Mouse (Mus musculus): ENCODE measurements around the gene Rhoq. TPM values are rescaled to one million over a fixed set of nuclear protein-coding genes. Genes with fewer than 3 reads are reported as not detected.

Gene Rhoq
- polyA plus RNA-seq, 1 experiment from 2014 or later: 23.0 TPM

DNA sequence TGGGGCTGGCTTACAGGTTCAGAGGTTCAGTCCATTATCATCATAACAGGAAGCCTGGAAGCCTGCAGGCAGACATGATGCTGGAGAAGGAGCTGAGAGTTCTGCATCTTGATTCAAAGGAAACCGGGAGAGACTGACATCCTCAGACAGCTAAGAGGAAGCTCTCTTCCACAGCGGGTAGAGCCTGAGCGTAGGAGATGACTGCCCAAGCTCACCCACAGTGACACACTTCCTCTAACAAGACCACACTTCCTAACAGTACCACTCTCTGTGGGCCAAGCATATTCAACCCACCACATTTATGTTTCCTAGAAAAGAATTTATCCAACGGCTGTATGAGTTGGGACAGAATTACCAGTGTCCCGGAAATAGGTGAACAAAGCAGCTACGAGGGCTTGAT is 15.6 kb downstream of the Rhoq start:
- no peaks in the 10 kb centered on the region for H3K27me3 ChIP-seq
- no peak overlapping the region for H3K27ac ChIP-seq
- no peak overlapping the region for H3K4me3 ChIP-seq
- no peaks in the 10 kb centered on the region for H3K9me3 ChIP-seq
- WGBS: 90% methylated on average over 6 of the region's 6 CpGs
- H3K4me2 ChIP-seq: no peak overlapping the region
- H3K36me3 ChIP-seq: peaks cover 64% of the 10 kb centered on the region
- no peak overlapping the region for H3K9ac ChIP-seq
- ATAC-seq (ENCODE audit: insufficient number of reproducible peaks, low FRiP score, low TSS enrichment, low read depth): no peak
- H3K4me1 ChIP-seq: no peaks in the 10 kb centered on the region

GRCm38 (mm10) chr17:86981205-86981604 is 18.3 kb downstream of the Rhoq start:
- Histone ChIP-seq H3K27ac (no peak overlapping the region), H3K9me3 (no peaks in the 10 kb centered on the region), H3K27me3 (no peaks in the 10 kb centered on the region), H3K36me3 (peaks cover 47% of the 10 kb centered on the region), H3K4me1 (no peaks in the 10 kb centered on the region), H3K4me2 (no peak overlapping the region), H3K9ac (no peak overlapping the region), H3K4me3 (no peak overlapping the region)
- ATAC-seq (ENCODE audit: insufficient number of reproducible peaks, low FRiP score, low TSS enrichment, low read depth): no peak
- WGBS: 96% methylated on average over 1 of the region's 1 CpGs

GRCm38 (mm10) chr17:86981701-86982100 is 18.8 kb downstream of the Rhoq start:
- Histone ChIP-seq H3K36me3 (peaks cover 43% of the 10 kb centered on the region), H3K4me3 (no peak overlapping the region), H3K9me3 (no peaks in the 10 kb centered on the region), H3K4me2 (no peak overlapping the region), H3K27me3 (no peaks in the 10 kb centered on the region), H3K4me1 (0 out of 2 replicates have a peak, but pooled peaks cover 2% of the 10 kb centered on the region), H3K9ac (no peak overlapping the region), H3K27ac (no peak overlapping the region)
- WGBS: 94% methylated on average over 2 of the region's 2 CpGs
- ATAC-seq (ENCODE audit: insufficient number of reproducible peaks, low FRiP score, low TSS enrichment, low read depth): no peak

DNA sequence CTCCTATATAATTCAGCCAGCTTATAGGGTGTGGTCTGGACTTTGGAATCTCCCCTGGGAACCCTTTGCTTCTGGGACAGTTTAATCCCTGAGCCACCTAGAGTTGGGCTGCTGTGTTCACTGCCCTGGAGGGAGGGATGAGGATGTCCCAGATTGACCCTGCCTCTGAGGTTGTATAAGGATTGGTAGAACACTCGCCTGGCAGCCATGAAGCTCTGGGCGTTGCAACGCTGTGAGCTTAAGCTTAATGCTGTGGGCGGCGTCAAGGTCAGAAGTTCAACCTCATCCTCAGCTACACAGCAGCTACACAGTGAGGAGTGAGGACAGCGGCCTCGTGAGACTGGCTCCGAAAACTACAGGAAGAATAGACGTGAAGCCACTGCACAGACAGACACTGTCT is 19.6 kb downstream of the Rhoq start:
- H3K27me3 ChIP-seq: no peaks in the 10 kb centered on the region
- H3K9ac ChIP-seq: no peak overlapping the region
- 0 out of 2 replicates have a peak, but pooled peaks cover 8% of the 10 kb centered on the region for H3K4me1 ChIP-seq
- 70% methylated on average over 9 of the region's 9 CpGs for WGBS
- H3K36me3 ChIP-seq: peaks cover 43% of the 10 kb centered on the region
- no peaks in the 10 kb centered on the region for H3K9me3 ChIP-seq
- H3K27ac ChIP-seq: no peak overlapping the region
- no peak for ATAC-seq (ENCODE audit: insufficient number of reproducible peaks, low FRiP score, low TSS enrichment, low read depth)
- no peak overlapping the region for H3K4me2 ChIP-seq
- no peak overlapping the region for H3K4me3 ChIP-seq

DNA sequence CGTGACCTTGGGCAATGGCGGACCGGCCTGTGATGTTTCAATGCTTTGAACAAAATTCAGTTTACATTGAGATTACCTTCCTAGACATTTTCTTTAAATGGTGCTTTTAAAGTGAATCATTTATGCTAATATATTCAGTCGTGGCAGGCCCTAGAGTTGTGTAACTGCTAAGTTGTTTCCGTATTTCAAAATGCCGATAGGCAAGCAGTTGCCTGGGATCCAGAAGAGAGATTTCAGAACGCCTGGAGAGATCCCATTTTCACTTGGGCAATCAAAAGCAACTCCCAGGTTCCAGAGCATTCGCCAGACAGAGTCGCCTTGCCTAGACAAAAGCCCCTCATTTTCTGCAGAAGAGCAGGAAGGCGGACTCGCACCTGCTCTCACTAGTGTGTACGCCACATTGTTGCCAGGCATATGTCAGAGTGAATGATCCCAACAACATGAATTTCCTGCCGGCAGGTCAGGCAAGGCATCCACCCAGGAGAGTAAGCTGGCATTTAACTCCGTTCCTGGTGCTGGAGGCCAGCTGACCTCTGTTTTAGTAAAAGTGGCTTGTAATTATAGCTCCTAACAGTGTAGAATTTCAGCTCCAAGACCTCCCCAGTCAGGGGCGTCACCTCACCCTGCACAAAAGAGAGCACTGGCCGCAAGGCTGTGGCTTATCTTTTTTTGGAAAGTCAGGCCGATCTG is 23.7 kb downstream of the Rhoq start:
- H3K4me3 ChIP-seq: no peak overlapping the region
- no peak overlapping the region for H3K9ac ChIP-seq
- ATAC-seq (ENCODE audit: insufficient number of reproducible peaks, low FRiP score, low TSS enrichment, low read depth): peak; percentile 30
- 54% methylated on average over 17 of the region's 17 CpGs for WGBS
- 0 out of 2 replicates have a peak overlapping the region, but pooled peaks have one; percentile 13 for H3K27ac ChIP-seq
- H3K27me3 ChIP-seq: no peaks in the 10 kb centered on the region
- peaks cover 20% of the 10 kb centered on the region for H3K4me1 ChIP-seq
- no peaks in the 10 kb centered on the region for H3K9me3 ChIP-seq
- H3K4me2 ChIP-seq: no peak overlapping the region
- H3K36me3 ChIP-seq: peaks cover 21% of the 10 kb centered on the region

- Histone ChIP-seq H3K9ac (no peak overlapping the region), H3K36me3 (peaks cover 7% of the 10 kb centered on the region), H3K27me3 (no peaks in the 10 kb centered on the region), H3K4me1 (peaks cover 20% of the 10 kb centered on the region), H3K4me3 (no peak overlapping the region), H3K4me2 (no peak overlapping the region), H3K27ac (no peak overlapping the region), H3K9me3 (no peaks in the 10 kb centered on the region)
- ATAC-seq (ENCODE audit: insufficient number of reproducible peaks, low FRiP score, low TSS enrichment, low read depth): no peak; the same call in 1 of the 2 replicates
- 86% methylated on average over 5 of the region's 5 CpGs for WGBS
Measured at GRCm38 (mm10) chr17:86988161-86988560, 25.3 kb downstream of the Rhoq start.

DNA sequence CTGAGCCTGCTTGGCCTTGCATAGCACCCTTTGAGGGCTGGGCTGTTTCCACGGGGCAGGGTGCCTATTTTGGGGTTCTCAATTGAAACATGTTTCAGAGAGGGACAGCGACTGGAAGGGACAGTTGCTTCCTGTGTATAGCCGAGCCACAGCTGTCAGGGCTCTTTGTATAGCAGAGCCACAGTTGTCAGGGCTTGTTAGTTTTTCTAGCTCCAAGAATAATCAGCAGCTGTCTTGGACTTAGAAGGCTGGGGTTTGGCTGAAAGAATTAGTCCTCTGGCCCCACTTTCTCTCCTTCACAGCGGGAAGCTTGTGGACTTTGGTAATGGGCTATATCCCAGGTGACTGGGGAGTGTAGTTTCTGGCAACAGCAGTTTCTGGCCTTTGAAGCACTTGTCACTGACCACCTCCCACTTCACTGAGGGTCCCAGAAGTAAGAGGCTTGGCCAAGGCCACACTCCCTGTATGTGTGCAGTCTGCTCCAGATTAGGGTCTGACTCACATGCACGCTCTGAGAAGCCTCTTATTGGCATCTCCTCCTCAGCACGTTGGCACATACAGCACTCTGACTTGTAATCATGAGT is 25.8 kb downstream of the Rhoq start:
- Histone ChIP-seq H3K9ac (no peak overlapping the region), H3K9me3 (no peaks in the 10 kb centered on the region), H3K27ac (peak overlapping the region; percentile 12; the same call in 1 of the 2 replicates), H3K4me3 (no peak overlapping the region), H3K27me3 (no peaks in the 10 kb centered on the region), H3K4me1 (peaks cover 20% of the 10 kb centered on the region), H3K4me2 (no peak overlapping the region), H3K36me3 (peaks cover 3% of the 10 kb centered on the region)
- ATAC-seq (ENCODE audit: insufficient number of reproducible peaks, low FRiP score, low TSS enrichment, low read depth): 0 out of 2 replicates have a peak, but pooled peaks have one; percentile 16
- WGBS: 63% methylated on average over 6 of the region's 6 CpGs

- H3K27ac ChIP-seq: 0 out of 2 replicates have a peak overlapping the region, but pooled peaks have one; percentile 17
- peaks cover 20% of the 10 kb centered on the region for H3K4me1 ChIP-seq
- H3K36me3 ChIP-seq: peaks cover 5% of the 10 kb centered on the region; the same call in 1 of the 2 replicates
- WGBS: 73% methylated on average over 8 of the region's 8 CpGs
- H3K27me3 ChIP-seq: no peaks in the 10 kb centered on the region
- H3K9ac ChIP-seq: no peak overlapping the region
- H3K4me3 ChIP-seq: no peak overlapping the region
- H3K4me2 ChIP-seq: no peak overlapping the region
- H3K9me3 ChIP-seq: no peaks in the 10 kb centered on the region
- ATAC-seq (ENCODE audit: insufficient number of reproducible peaks, low FRiP score, low TSS enrichment, low read depth): no peak
Measured at GRCm38 (mm10) chr17:86991306-86991705, 28.4 kb downstream of the Rhoq start.

DNA sequence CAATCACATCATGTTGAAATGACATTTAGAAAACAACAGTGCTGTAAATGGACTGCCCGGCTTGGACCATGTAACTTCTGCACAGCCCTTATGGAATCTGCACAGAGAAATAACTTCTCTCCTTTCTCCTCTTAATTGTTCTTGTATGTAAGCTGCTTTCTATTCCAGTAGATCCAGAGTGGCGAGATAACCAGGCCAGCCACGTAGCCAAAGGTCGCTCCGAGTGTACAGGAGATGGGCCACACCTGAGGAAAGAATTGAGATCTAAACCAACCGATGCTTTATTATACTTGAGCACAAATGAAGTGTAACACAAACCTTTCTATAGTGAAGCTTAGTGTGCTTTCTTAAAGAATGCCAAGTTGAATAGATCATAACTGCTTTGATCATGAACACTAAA is 34.4 kb downstream of the Rhoq start:
- no peaks in the 10 kb centered on the region for H3K9me3 ChIP-seq
- H3K4me3 ChIP-seq: no peak overlapping the region
- peaks cover 29% of the 10 kb centered on the region for H3K36me3 ChIP-seq
- H3K27me3 ChIP-seq: no peaks in the 10 kb centered on the region
- H3K4me1 ChIP-seq: no peaks in the 10 kb centered on the region
- 90% methylated on average over 6 of the region's 6 CpGs for WGBS
- H3K9ac ChIP-seq: no peak overlapping the region
- no peak overlapping the region for H3K27ac ChIP-seq
- ATAC-seq (ENCODE audit: insufficient number of reproducible peaks, low FRiP score, low TSS enrichment, low read depth): no peak
- no peak overlapping the region for H3K4me2 ChIP-seq

DNA sequence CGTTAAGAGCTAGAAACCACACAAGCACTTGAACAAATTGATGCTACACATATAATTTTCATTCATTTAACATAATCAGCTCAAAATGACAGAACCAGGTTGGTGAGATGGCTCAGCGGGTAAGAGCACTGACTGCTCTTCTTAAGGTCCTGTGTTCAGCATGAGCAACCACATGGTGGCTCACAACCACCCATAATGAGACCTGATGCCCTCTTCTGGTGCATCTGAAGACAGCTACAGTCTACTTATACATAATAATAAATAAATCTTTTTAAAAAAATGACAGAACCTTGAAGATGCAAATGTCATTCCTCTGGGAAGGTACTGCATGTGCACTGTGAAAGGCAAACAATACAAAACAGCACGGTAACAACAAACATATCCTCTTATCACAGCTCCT is 46.1 kb downstream of the Rhoq start:
- Histone ChIP-seq H3K27me3 (no peaks in the 10 kb centered on the region), H3K36me3 (peaks cover 11% of the 10 kb centered on the region; the same call in 1 of the 2 replicates), H3K4me1 (no peaks in the 10 kb centered on the region), H3K27ac (no peak overlapping the region), H3K4me3 (no peak overlapping the region), H3K9ac (no peak overlapping the region), H3K9me3 (no peaks in the 10 kb centered on the region), H3K4me2 (no peak overlapping the region)
- ATAC-seq (ENCODE audit: insufficient number of reproducible peaks, low FRiP score, low TSS enrichment, low read depth): no peak
- WGBS: 92% methylated on average over 3 of the region's 3 CpGs

DNA sequence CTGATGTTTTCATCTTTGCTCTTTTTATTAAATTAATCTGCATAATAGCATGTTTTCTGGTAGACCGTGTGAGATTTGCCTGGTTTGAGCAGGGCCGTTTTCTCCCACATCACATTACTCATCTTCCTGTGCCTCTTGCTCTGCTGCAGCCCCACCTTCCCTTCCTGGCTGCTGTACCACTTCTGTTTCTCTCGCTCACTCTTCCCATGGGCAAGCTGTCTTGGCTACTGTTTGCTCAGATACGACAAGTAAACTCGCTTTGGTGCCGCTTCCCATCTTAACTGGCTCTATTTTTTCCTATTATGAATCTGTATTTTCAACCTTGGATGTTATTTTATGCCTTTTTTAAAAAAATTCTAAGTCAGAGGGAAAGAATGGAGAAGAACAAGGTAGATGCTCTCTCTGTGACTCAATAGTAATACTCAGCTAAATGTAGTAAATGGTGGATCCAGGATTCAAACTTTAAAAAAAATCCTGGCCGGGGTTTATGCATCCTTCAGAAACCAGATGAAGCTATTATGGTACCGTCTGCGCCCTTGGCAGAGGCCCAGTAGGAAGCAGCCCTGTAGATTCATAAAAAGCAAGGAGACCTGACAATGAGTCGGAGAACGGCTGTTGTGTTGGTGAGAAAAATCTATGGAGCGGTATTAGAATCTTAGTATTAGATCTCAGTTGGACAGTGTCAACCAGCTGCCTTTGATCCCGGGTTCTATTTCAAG is 48.6 kb downstream of the Rhoq start:
- H3K27ac ChIP-seq: no peak overlapping the region
- WGBS: 75% methylated on average over 13 of the region's 13 CpGs

DNA sequence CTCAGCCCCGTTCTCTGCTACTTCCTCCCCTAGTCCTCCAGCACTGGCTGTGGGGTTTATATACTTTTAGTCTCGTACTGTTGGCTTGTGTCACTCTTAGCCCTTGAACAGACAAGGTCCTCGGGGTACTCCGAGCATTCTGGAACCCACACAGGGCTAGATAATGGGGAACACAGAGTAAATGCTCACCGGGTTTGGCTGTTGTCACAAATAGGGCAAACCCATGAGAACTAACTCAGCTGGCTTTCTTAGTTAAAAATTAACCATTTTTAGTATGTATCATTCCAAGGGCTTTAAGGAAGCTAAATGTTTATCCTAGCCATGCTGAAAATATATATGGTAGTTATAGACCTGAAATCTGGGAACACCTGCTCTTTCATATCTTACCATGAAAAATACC is 56.8 kb downstream of the Rhoq start:
- no peak for ATAC-seq (ENCODE audit: insufficient number of reproducible peaks, low FRiP score, low TSS enrichment, low read depth)
- no peak overlapping the region for H3K4me3 ChIP-seq
- peaks cover 5% of the 10 kb centered on the region; the same call in 1 of the 2 replicates for H3K36me3 ChIP-seq
- peaks cover 4% of the 10 kb centered on the region; the same call in 1 of the 2 replicates for H3K4me1 ChIP-seq
- H3K9ac ChIP-seq: no peak overlapping the region
- H3K4me2 ChIP-seq: no peak overlapping the region
- H3K9me3 ChIP-seq: no peaks in the 10 kb centered on the region
- 88% methylated on average over 5 of the region's 5 CpGs for WGBS
- H3K27ac ChIP-seq: no peak overlapping the region
- H3K27me3 ChIP-seq: no peaks in the 10 kb centered on the region

More for the DNA sequence above, 48.6 kb downstream of the Rhoq start:
- no peak overlapping the region for H3K9ac ChIP-seq
- H3K4me2 ChIP-seq: no peak overlapping the region
- H3K4me3 ChIP-seq: no peak overlapping the region
- H3K4me1 ChIP-seq: no peaks in the 10 kb centered on the region
- peaks cover 9% of the 10 kb centered on the region; the same call in 1 of the 2 replicates for H3K36me3 ChIP-seq
- no peaks in the 10 kb centered on the region for H3K9me3 ChIP-seq
- no peak for ATAC-seq (ENCODE audit: insufficient number of reproducible peaks, low FRiP score, low TSS enrichment, low read depth)
- no peaks in the 10 kb centered on the region for H3K27me3 ChIP-seq

All from limb, embryonic 15.5 days (tissue).